Mouse (Mus musculus) kidney, postnatal 25 days (tissue): ENCODE results near the gene Btbd2.

ENCODE experiments used
- DNase-seq, 2 experiments: peaks; one replicate each; pipeline ENCODE4 v3.0.0; 2021; ENCODE audit warnings: mixed read lengths in 2 of 2

Gene Btbd2

GRCm38 (mm10) chr10:80656863-80657623 is at the start of gene Btbd2:
Gene Btbd2 (minus strand): TSS chr10:80657071.
- peak; percentile 53 to 77 for DNase-seq

- DNase-seq: no peak
These were observed 48.6 kb upstream of the Btbd2 start for GRCm38 (mm10) chr10:80705479-80705878.

- DNase-seq: no peak
These were observed 48.2 kb upstream of the Btbd2 start for GRCm38 (mm10) chr10:80705033-80705432.

GRCm38 (mm10) chr10:80704418-80704817 is 47.5 kb upstream of the Btbd2 start:
- no peak for DNase-seq

- DNase-seq: no peak
These were observed 46.8 kb upstream of the Btbd2 start for GRCm38 (mm10) chr10:80703643-80704042.

- peak; percentile 96 to 99 for DNase-seq
These were observed 45.9 kb upstream of the Btbd2 start for GRCm38 (mm10) chr10:80702536-80703390.

GRCm38 (mm10) chr10:80701721-80702535 is 45.1 kb upstream of the Btbd2 start, which contains the start of the genes Mob3a and Izumo4:
Gene Mob3a (minus strand): TSS chr10:80701977.
Gene Izumo4 (plus strand): TSS chr10:80702184.
- peak; percentile 99 to 100 for DNase-seq

- DNase-seq: no peak
These were observed 43.9 kb upstream of the Btbd2 start for GRCm38 (mm10) chr10:80700732-80701131.

GRCm38 (mm10) chr10:80700038-80700504 is 43.2 kb upstream of the Btbd2 start:
- DNase-seq: no peak

GRCm38 (mm10) chr10:80698605-80699004 is 41.7 kb upstream of the Btbd2 start:
- no peak for DNase-seq

- no peak for DNase-seq
These were observed 40.9 kb upstream of the Btbd2 start for GRCm38 (mm10) chr10:80697812-80698211.

GRCm38 (mm10) chr10:80697393-80697787 is 40.5 kb upstream of the Btbd2 start:
- no peak for DNase-seq

GRCm38 (mm10) chr10:80696502-80697392 is 39.9 kb upstream of the Btbd2 start:
- no peak for DNase-seq

- no peak for DNase-seq
These were observed 39.1 kb upstream of the Btbd2 start for GRCm38 (mm10) chr10:80695801-80696501.

- DNase-seq: peak; percentile 51 to 80
These were observed 38.3 kb upstream of the Btbd2 start for GRCm38 (mm10) chr10:80695186-80695585.

GRCm38 (mm10) chr10:80694159-80694938 is 37.5 kb upstream of the Btbd2 start:
- DNase-seq: no peak

GRCm38 (mm10) chr10:80693401-80694045 is 36.7 kb upstream of the Btbd2 start:
- DNase-seq: peak; percentile 43 to 73

GRCm38 (mm10) chr10:80692249-80693165 is 35.6 kb upstream of the Btbd2 start:
- DNase-seq: no peak
